Mouse (Mus musculus): Measurements from ENCODE around the gene Slc36a3.

DNA sequence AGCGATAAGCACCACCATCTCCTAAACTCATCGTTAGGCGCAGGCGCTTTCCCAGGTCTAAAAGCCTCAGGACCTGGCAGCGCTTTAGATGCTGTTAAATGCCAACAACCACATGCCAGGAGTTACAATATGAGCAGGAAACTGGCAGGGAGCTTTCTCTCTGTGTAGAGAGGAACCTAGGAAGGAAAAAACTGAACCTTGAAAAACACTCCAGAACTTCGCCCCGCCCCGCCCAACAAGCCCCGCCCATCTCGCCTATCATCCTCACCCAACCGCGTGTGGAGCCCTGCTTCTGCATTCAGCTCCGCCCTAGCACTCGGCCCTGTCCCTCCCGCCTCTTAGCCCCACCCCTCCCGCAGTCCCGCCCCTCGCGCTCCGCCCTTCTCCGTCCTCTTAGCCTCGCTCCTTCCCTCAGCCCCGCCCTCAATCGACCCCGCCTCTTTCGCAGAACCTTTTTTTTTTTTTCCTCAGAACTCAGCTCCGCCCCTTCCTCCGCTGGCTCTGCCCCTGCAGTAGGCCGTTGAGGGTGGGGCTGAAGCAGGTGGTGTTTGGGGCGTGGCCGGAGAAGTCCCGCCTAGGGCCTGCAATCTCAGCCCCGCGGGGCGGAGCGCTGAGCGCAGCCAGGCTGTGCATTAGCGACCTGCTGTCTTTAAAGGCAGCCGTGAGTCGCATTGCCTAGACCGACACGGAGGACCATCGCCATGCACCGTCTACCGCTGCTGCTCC lies 53.9 kb downstream of the Slc36a3 start, which contains the start of gene Gm2a:
- TF ChIP-seq CTCF (IDR thresholded peaks at IDR 0.05; ENCODE audit: borderline replicate concordance, extremely low read depth, insufficient read depth, insufficient read length): no peak
- peak; percentile 39; the same call in 1 of the 2 replicates for TF ChIP-seq POLR2A (IDR thresholded peaks at IDR 0.05; ENCODE audit: borderline replicate concordance, extremely low read depth, insufficient read depth, insufficient read length, poor library complexity, severe bottlenecking)

Measured in brain, embryonic 14.5 days (tissue).